Mouse (Mus musculus) granulocyte monocyte progenitor cell, adult 5-6 weeks (primary cell): Measurements from ENCODE around the gene Numb. TPM values are rescaled to one million over a fixed set of nuclear protein-coding genes. Genes with fewer than 3 reads are reported as not detected.

Experiments used
- ATAC-seq: replicated peaks from 2 replicates; pipeline ENCODE4 v1.8.0; 2016; ENCODE audit warnings: mild to moderate bottlenecking, moderate TSS enrichment, inconsistent platforms; ENCODE audit not compliant: poor library complexity, severe bottlenecking
- total RNA-seq, 2 experiments: library from RNA; stranded (forward) in 1 of 2; stranded (reverse) in 1 of 2; fragments of 200-712, 200-1000 nt in 1 of 2; fragments of >200 nt in 1 of 2; fragmentation: Nextera tagmentation in 1 of 2; gene quantifications; 2 replicates each; pipeline ENCODE4 v1.2.3; 2014 to 2017

Gene Numb
- total RNA-seq, 2 experiments from 2014 or later, result 14.2 to 20.4 TPM

DNA sequence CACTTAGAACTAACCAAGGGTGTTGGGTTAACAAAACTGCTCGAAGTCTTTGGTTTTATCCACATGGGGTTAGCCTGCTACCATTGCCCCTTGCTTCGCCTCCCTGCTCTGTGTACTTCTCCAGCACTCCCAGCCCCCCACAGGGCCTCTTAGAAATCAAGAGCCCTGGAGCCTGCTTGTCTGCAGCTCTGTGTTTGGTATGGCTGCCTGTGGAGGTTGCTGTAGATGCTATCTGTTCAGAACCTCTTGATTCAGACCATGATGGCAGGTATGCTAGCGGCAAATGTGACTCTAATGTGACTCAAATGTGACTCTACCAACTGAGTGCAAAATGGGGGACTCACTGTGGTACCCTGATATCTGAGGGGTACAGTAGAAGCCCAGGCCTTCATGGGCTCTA lies 2.6 kb upstream of the Numb start:
- no peak for ATAC-seq

GRCm38 (mm10) chr12:83923486-83923859 lies 1.7 kb upstream of the Numb start:
- no peak for ATAC-seq

DNA sequence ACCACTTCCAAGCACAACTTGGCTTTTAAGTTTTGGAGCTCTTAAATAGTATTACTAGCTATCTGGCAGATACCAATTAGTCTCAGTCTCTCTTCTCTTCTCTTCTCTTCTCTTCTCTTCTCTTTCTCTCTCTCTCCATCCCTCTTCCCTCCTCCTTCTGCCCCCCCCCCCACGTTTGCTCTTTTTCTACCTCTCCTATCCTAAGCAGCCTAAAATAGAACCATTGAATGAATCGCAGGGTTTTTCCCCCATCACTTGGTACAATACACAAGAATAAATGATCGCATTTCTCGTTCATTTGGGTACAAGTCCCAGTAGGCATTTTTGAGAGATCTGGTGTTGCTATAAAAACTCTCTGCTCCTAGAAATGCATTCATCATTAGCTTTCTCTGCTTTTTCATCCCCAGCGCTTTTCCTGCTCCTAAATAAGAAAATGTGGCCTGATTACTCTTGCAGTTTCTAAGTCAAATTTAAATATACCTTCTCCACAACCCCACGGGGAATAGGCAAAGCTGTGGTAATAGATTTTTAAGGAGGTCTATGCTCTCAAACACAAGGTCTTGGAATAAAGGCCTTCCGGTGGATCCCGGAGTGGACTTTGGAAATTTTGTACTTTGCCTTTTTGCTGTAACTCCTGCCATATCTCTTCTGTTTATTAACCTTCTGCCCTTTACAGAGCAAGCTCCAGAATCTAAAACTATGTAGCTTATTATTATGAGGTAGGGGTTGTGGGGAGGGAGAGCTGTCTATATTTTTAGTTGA lies 1.2 kb upstream of the Numb start:
- ATAC-seq, result no peak

- ATAC-seq, result no peak
Measured at GRCm38 (mm10) chr12:83920721-83921441, 853 bp downstream of the Numb start.

DNA sequence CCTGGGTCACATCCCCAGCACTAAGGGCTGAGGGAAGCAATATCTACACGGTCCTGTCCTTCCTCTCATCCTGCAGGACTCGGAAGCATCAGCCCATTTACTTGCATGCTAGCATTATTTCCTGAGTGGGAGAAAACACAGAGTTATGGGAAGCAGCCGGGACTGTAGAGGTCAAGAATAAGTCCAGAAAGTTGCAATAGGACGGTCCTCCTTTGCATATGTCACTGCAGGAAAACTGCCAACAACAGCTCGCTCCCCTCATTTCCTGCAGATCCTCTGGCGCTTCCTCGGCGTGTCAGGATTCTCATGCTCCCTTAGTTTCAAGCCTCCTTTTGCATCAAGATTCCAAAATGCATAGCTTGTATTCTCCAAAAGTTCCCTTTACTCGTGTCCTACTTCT lies 4.8 kb downstream of the Numb start:
- ATAC-seq, result no peak

- no peak for ATAC-seq
Measured at GRCm38 (mm10) chr12:83914797-83915196, 6.9 kb downstream of the Numb start.

DNA sequence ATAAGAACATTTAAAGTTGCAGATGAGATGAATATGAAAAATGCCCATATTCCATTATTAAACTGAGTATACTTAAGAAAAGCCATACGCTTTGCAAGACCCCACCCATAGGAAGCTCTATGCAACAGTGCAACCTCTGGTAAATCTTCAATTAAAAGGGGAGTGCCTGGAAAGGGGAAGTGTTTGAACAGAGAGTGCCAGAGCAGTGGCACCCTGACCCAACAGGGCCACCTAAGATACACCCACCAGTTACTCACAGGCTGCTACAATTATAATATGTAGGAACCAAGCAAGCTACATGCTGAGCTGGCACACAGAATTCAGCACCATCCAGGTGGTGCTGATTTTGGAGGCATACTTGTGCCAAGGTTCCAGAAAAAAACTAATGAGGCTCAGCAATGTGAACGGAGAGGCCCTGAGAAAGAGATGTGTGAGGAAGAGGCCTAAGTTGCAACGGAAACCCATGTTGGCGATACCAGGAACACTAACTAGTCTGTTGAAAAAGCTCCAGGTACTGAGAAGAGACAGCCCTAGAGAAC lies 7.5 kb downstream of the Numb start:
- peak; percentile 98 for ATAC-seq

DNA sequence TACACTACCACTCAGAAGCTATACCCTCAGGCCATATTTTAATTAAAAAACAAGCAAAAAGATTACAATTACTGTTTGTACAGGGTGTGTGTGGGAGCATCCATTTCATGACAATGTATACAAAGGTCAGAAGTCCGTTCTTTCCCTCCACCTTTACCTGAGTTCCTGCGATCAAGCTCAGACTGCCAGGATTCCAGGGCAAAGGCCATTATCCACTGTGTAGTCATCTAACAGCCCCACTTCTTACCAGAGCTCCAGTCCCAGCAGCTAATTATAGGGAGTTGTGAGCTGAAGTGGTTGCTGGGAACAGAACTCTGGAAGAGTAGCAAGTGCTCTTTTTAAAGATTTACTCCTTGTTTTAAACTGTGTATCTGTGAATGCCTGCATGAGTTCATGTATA lies 11.3 kb downstream of the Numb start:
- ATAC-seq, result no peak

DNA sequence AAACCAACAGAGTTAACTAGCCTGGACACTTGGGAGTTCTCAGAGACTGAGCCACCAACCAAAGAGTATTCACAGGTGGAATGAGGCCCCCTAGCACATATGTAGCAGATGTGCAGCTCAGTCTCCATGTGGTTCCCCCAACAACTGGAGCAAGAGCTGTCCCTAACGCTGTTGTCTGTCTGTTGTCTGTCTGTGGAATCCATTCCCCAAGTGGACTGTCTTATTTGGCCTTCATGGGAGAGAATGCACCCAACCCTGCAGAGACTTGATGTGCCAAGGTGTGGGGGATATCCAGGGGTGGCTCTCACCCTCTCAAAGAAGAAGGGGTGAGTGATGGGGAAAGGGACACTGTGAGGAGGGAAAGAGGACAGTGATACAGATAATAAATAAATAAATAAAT lies 28.8 kb downstream of the Numb start:
- ATAC-seq, result no peak

DNA sequence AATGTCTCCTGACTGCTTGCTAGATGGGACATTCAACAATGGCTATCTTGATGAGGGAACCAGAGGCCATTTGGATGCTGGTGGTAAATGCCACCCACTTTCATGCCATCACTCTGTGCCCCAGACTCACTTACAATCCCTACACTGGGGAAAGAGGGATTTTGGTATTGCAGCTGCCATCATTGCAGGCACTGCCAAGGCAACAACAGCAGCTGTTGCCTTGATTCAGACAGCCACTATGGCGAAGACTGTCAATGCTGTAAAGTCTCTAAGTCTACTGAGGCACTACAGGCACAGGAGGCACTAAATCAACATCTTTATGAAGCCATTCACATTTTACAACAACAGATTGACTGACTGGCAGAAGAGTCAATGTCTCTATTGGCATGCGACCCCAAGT lies 30.5 kb downstream of the Numb start:
- no peak for ATAC-seq

DNA sequence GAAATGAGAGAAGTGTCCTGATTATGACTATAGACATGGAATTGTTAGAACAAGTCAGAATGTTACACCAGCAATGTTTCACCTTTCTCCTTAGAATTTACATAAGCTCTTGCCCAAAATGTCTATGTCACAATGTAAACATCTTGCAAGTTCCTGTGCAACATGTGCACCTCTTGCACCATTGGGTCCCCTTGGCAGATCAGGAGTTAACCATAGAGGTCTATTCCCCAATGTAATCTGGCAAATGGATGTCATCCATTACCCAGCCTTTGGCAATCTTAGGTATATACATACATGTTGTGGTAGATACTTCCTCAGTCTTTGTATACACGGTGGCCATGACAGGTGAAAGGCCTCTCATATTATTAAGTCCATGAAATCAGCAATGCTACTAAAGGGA lies 32.6 kb downstream of the Numb start:
- peak; percentile 80 for ATAC-seq

- ATAC-seq, result no peak
Measured at GRCm38 (mm10) chr12:83885516-83886285, 36.0 kb downstream of the Numb start.

DNA sequence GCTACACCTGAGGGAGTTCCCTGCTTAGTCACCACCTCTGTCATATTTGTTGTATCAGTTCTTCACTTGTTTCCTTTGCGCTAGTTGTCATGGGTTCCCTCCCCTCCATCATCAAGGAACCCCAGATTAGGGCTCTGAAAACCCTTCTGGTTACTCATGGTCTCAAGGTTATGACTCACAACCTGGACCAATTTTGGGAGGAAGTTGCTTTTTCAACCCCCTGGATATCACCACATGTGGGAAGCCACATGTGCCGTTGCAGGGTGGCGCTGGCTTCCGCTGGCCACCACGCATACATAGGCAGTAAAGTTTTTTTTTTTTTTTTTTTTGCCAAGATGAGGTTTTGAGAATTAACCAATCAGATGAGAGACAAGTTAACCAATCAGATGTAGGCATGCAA lies 36.7 kb downstream of the Numb start:
- ATAC-seq, result peak; percentile 53

DNA sequence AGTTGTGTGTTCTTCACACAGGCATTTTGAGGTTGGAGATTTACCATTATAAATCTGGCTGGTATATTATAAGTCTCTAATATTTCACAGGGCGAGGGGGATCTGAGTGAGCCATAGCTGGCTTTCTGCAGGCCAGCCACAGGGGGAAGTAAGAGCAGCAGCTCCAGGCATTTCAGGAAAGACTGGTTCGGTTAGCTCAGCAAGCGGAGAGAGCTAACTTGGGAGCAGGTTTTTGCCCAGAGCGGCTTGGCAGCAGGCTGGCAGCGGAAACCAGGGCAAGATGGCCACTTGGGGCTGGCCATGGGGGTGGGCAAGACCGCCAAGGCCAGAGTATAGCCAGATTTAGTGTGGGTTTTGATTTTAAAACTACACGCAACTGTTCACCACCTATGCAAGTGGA lies 39.2 kb downstream of the Numb start:
- ATAC-seq, result no peak

- ATAC-seq, result no peak
Measured at GRCm38 (mm10) chr12:83882088-83882487, 39.6 kb downstream of the Numb start.

DNA sequence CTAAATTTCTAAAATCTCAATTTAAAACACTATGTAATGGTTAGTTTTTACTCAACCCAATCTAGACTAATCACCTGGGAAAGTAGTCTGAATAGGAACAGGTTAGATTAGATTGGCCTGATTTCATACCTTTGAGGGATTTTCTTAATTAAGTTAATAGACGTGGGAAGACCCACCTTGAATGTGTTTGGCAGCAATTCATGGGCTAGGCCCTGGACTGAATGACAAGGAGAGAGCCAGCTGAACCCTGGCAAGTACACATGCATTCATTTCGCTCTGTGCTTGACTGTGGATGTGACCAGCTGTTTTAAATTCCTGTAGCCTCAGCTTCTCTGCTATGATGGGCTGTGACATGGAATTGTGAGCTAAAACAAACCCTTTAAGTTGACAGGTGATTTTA lies 40.8 kb downstream of the Numb start:
- no peak for ATAC-seq

- ATAC-seq, result no peak
Measured at GRCm38 (mm10) chr12:83875097-83875496, 46.6 kb downstream of the Numb start.

DNA sequence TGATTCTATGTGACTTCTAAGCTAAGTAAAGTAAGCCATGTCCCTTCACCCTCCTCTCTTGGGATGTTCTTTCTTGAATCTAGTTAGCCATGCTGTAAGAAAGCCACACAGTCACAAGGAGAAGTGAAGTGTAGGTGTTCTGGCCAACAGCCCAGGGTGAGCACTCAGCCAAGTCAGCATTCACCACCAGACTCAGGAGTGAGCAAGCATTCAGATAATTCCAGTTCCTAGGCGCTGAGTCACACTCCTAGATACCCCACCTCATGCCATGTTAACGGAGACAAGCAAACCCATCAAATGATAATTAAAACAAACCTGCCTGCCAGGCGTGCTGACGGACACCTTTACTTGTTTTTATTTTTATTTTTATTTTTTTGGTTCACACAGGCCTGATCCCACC lies 47.1 kb downstream of the Numb start:
- no peak for ATAC-seq

- ATAC-seq, result peak; percentile 43
Measured at GRCm38 (mm10) chr12:83864501-83864900, 57.2 kb downstream of the Numb start.

DNA sequence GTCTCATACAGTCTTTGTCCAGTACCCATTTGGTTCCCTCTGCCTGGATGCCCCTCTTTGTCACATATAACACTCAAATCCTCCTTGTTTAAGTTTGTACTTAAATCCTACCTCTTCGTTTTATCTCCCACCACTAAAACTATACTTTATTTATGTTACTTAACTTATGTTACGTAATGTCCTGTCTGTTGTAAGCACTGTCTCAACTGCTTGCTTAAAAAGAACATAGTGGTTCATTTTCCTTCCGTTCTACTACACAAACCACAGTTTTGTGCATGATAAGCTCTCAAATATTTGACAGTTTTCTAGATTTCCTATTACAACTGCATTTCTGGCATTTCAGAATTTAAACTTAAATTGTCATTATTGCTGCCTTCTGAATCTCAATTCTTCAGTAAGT lies 59.9 kb downstream of the Numb start:
- peak; percentile 90 for ATAC-seq

GRCm38 (mm10) chr12:83860688-83861087 lies 61.0 kb downstream of the Numb start:
- ATAC-seq, result peak; percentile 83
